Mouse (Mus musculus) hindbrain, postnatal 0 days (tissue): Measurements from ENCODE around the gene Dpp4. TPM values are rescaled to one million over a fixed set of nuclear protein-coding genes. Genes with fewer than 3 reads are reported as not detected.

Experiments
- ATAC-seq: fragments of 200-750 bp; cut with Nextera tagmentation; 2 replicates; pipeline ENCODE4 v1.8.0; 2017; ENCODE audit warnings: mild to moderate bottlenecking, moderate TSS enrichment, moderate library complexity
- DNase-seq: peaks from one replicate; pipeline ENCODE4 v3.0.0-alpha.2; 2015; ENCODE audit warnings: low spot score
- H3K27ac ChIP-seq: fragments of 300-500 bp; sonication (generic); 2 replicates; pipeline ENCODE4 v1.5.1; 2014; ENCODE audit warnings: mild to moderate bottlenecking
- H3K27me3 ChIP-seq: fragments of 300-500 bp; sonication (generic); 2 replicates; pipeline ENCODE4 v1.6.1; 2014; ENCODE audit warnings: low read length, mixed read lengths; ENCODE audit not compliant: insufficient read depth
- H3K36me3 ChIP-seq: fragments of 300-500 bp; sonication (generic); 2 replicates; pipeline ENCODE4 v1.6.1; 2014; ENCODE audit warnings: low read length, mixed read lengths; ENCODE audit not compliant: insufficient read depth
- H3K4me1 ChIP-seq: fragments of 300-500 bp; sonication (generic); 2 replicates; pipeline ENCODE4 v1.6.1; 2014; ENCODE audit warnings: antibody characterized with exemption, low read length, mixed read lengths; ENCODE audit not compliant: insufficient read depth
- H3K4me2 ChIP-seq: fragments of 300-500 bp; sonication (generic); 2 replicates; pipeline ENCODE4 v1.6.1; 2014; ENCODE audit warnings: low read depth, mild to moderate bottlenecking, low read length, moderate library complexity, mixed read lengths
- H3K4me3 ChIP-seq: fragments of 300-500 bp; sonication (generic); 2 replicates; pipeline ENCODE4 v1.5.1; 2014; ENCODE audit warnings: low read length
- H3K9ac ChIP-seq: fragments of 300-500 bp; sonication (generic); replicated peaks from 2 replicates; pipeline ENCODE4 v1.6.1; 2014; ENCODE audit warnings: mild to moderate bottlenecking, low read length, moderate library complexity, mixed read lengths
- H3K9me3 ChIP-seq: fragments of 300-500 bp; sonication (generic); 2 replicates; pipeline ENCODE4 v1.6.1; 2016; ENCODE audit warnings: low read length, mixed read lengths
- CTCF ChIP-seq: IDR thresholded peaks from 2 replicates; pipeline ENCODE4 v1.5.1; 2016; ENCODE audit warnings: antibody characterized with exemption, control low read depth, low read depth
- WGBS: fragments of 180-500 bp; shearing (Covaris S2); extraction: QIAGEN DNeasy Blood & Tissue Kit; methylation state at CpG from one replicate; pipeline ENCODE4 v1.1.7; 2014; 5-methylcytosine and 5-hydroxymethylcytosine counted together
- polyA plus RNA-seq: library from polyadenylated mRNA; unstranded; fragments of >200 nt; fragmentation: Nextera tagmentation; extraction: Ambion mirVana; gene quantifications from 2 replicates; pipeline ENCODE4 v1.2.1, GENCODE M21; 2015
- total RNA-seq: library from RNA; depleted of rRNA; stranded (reverse); fragments of >200 nt; gene quantifications from 2 replicates; pipeline ENCODE4 v1.2.3, GENCODE M21; 2014

Gene Dpp4
- total and polyA plus RNA-seq, 2 experiments from 2014 or later: 2.3 to 5.0 TPM

GRCm38 (mm10) chr2:62362211-62362610 lies 49.8 kb downstream of the Dpp4 start:
- Histone ChIP-seq H3K27me3 (no peaks in the 10 kb centered on the region), H3K4me3 (no peak overlapping the region), H3K27ac (no peak overlapping the region), H3K4me2 (no peak overlapping the region), H3K9me3 (no peaks in the 10 kb centered on the region), H3K9ac (no peak overlapping the region), H3K36me3 (no peaks in the 10 kb centered on the region), H3K4me1 (no peaks in the 10 kb centered on the region)
- peak; percentile 19 for DNase-seq
- WGBS: 65% methylated on average over 9 of the region's 9 CpGs
- no peak for ATAC-seq
- no peak for TF ChIP-seq CTCF

DNA sequence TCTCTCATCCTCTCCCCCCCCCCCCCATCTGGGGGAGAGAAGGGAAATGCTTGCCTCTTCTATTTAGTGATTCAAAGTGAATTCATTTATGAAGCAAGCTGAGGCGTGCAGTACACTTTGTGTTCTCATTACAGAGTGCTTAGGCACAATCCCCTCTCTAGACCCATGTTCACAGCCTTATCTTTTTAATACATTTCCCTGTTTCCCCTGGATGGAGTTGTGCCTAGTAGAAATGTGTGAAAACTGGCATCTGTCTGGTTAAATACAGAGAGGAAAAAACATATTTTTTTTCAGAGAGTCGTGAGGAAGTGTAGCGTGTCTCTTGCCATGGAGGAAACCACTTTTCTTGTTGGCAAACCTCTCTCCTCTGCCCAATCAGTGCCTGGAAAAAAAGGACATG lies 50.5 kb downstream of the Dpp4 start:
- Histone ChIP-seq H3K4me3 (no peak overlapping the region), H3K9me3 (no peaks in the 10 kb centered on the region), H3K4me1 (no peaks in the 10 kb centered on the region), H3K27me3 (no peaks in the 10 kb centered on the region), H3K36me3 (no peaks in the 10 kb centered on the region), H3K9ac (no peak overlapping the region), H3K27ac (no peak overlapping the region), H3K4me2 (no peak overlapping the region)
- no peak for DNase-seq
- WGBS: 76% methylated on average over 3 of the region's 3 CpGs
- no peak for ATAC-seq
- no peak for TF ChIP-seq CTCF

DNA sequence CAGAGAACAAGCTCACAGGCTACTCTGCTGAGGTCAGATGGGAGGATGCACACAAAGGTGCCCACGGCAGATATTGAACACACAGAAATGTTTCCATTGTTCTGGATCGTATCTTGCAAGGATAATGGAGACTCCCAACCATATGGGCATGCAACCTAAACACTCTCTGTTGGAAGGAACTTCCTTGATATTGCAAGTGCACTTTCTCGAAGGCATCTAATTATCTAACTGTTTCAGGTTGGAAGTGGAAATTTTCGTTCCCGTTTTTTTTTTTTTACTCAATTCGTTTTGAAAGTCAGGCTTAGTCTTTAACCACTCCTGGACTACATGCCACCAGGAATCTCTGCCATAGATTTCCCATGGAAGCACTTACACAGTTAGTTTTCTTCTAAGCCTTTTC lies 51.2 kb downstream of the Dpp4 start:
- Histone ChIP-seq H3K27ac (no peak overlapping the region), H3K36me3 (no peaks in the 10 kb centered on the region), H3K27me3 (no peaks in the 10 kb centered on the region), H3K4me1 (no peaks in the 10 kb centered on the region), H3K9ac (no peak overlapping the region), H3K9me3 (no peaks in the 10 kb centered on the region), H3K4me3 (no peak overlapping the region), H3K4me2 (no peak overlapping the region)
- ATAC-seq (no peak), DNase-seq (no peak)
- 76% methylated on average over 6 of the region's 6 CpGs for WGBS
- no peak for TF ChIP-seq CTCF

GRCm38 (mm10) chr2:62357259-62357658 lies 54.8 kb downstream of the Dpp4 start:
- Histone ChIP-seq H3K4me3 (no peak overlapping the region), H3K27me3 (no peaks in the 10 kb centered on the region), H3K9ac (no peak overlapping the region), H3K9me3 (no peaks in the 10 kb centered on the region), H3K4me1 (no peaks in the 10 kb centered on the region), H3K27ac (no peak overlapping the region), H3K36me3 (no peaks in the 10 kb centered on the region), H3K4me2 (no peak overlapping the region)
- DNase-seq: no peak
- TF ChIP-seq CTCF: no peak
- no peak for ATAC-seq
- whole genome bisulfite sequencing: 89% methylated on average over 7 of the region's 7 CpGs

DNA sequence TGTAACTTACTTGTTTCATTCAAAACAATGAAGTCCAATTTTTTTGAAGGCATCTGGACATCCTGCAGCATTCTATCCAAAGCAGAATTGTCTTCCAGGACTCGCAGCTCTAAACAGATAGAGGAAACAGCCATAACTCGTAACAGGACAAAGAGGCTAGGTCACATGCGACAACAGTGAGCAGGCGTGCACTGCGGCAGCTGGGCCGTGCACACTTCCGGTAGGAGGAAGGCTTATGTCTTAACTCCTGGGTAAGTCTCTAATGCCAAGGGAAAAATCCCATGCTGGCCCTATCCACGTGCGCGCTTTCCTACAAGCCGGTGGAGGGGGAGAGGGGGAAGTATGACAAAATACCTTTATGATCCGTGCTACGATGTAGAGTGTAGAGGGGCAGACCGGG lies 55.4 kb downstream of the Dpp4 start:
- Histone ChIP-seq H3K4me3 (no peak overlapping the region), H3K4me2 (no peak overlapping the region), H3K4me1 (no peaks in the 10 kb centered on the region), H3K36me3 (no peaks in the 10 kb centered on the region), H3K9me3 (no peaks in the 10 kb centered on the region), H3K27ac (no peak overlapping the region), H3K9ac (no peak overlapping the region), H3K27me3 (no peaks in the 10 kb centered on the region)
- no peak for TF ChIP-seq CTCF
- DNase-seq (no peak), ATAC-seq (no peak; the same call in 1 of the 2 replicates)
- WGBS: 83% methylated on average over 14 of the region's 14 CpGs

DNA sequence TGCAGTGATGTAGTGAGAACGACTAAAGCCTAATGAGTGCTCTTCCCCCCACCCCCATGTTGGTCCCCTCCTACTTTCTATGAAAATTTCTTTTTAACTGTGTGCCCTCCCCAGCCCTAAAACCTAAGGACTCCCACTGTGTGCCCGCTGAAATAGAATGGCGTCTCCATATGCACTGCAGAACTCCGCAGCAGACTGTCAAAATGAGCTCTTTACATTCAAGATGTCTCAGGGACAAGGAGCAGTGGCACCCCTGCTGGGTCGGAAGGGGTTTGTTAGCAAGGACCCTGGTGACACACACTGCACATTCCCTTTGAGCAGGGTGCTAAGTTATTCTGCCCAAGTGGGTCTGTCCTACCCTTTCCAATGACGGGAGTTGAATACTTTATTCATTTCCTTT lies 56.3 kb downstream of the Dpp4 start:
- no peak for ATAC-seq
- no peak for TF ChIP-seq CTCF
- Histone ChIP-seq H3K27me3 (no peaks in the 10 kb centered on the region), H3K36me3 (no peaks in the 10 kb centered on the region), H3K9me3 (no peaks in the 10 kb centered on the region), H3K27ac (no peak overlapping the region), H3K4me2 (no peak overlapping the region), H3K4me3 (no peak overlapping the region), H3K4me1 (no peaks in the 10 kb centered on the region), H3K9ac (no peak overlapping the region)
- no peak for DNase-seq
- 44% methylated on average over 6 of the region's 6 CpGs for WGBS

GRCm38 (mm10) chr2:62352035-62352434 lies 60.0 kb downstream of the Dpp4 start:
- Histone ChIP-seq H3K27me3 (no peaks in the 10 kb centered on the region), H3K4me2 (no peak overlapping the region), H3K27ac (no peak overlapping the region), H3K36me3 (no peaks in the 10 kb centered on the region), H3K9me3 (no peaks in the 10 kb centered on the region), H3K4me3 (no peak overlapping the region), H3K9ac (no peak overlapping the region), H3K4me1 (no peaks in the 10 kb centered on the region)
- DNase-seq (no peak), ATAC-seq (no peak)
- TF ChIP-seq CTCF: no peak
- WGBS: 77% methylated on average over 3 of the region's 3 CpGs
